Mouse (Mus musculus) liver, embryonic 12.5 days (tissue): ENCODE data around the gene Ptprn2. TPM values are rescaled to one million over a fixed set of nuclear protein-coding genes. Genes with fewer than 3 reads are reported as not detected.

Experiments used
- ATAC-seq: fragments of 200-750 bp; cut with Nextera tagmentation; 2 replicates; pipeline ENCODE4 v1.8.0; 2017; ENCODE audit warnings: moderate number of reproducible peaks, mild to moderate bottlenecking, moderate library complexity
- H3K27ac ChIP-seq: fragments of 300-500 bp; sonication (generic); 2 replicates; pipeline ENCODE4 v1.5.1; 2016; ENCODE audit warnings: mild to moderate bottlenecking
- H3K27me3 ChIP-seq: fragments of 300-500 bp; sonication (generic); replicated peaks from 2 replicates; pipeline ENCODE4 v1.6.1; 2016; ENCODE audit warnings: mild to moderate bottlenecking, moderate library complexity
- H3K36me3 ChIP-seq: fragments of 300-500 bp; sonication (generic); 2 replicates; pipeline ENCODE4 v1.6.1; 2016; ENCODE audit warnings: mild to moderate bottlenecking, moderate library complexity
- H3K4me1 ChIP-seq: fragments of 300-500 bp; sonication (generic); 2 replicates; pipeline ENCODE4 v1.6.1; 2016
- H3K4me2 ChIP-seq: fragments of 300-500 bp; sonication (generic); 2 replicates; pipeline ENCODE4 v1.6.1; 2016; ENCODE audit warnings: mild to moderate bottlenecking, moderate library complexity
- H3K4me3 ChIP-seq: fragments of 300-500 bp; sonication (generic); 2 replicates; pipeline ENCODE4 v1.5.1; 2016; ENCODE audit warnings: mild to moderate bottlenecking, moderate library complexity
- H3K9ac ChIP-seq: fragments of 300-500 bp; sonication (generic); 2 replicates; pipeline ENCODE4 v1.6.1; 2016; ENCODE audit warnings: mild to moderate bottlenecking, moderate library complexity
- H3K9me3 ChIP-seq: fragments of 300-500 bp; sonication (generic); replicated peaks from 2 replicates; pipeline ENCODE4 v1.6.1; 2016; ENCODE audit warnings: mild to moderate bottlenecking, moderate library complexity
- WGBS: fragments of 180-500 bp; shearing (Covaris S2); methylation state at CpG from one replicate; pipeline ENCODE4 v1.1.7; 2016; ENCODE audit not compliant: insufficient replicate concordance; 5-methylcytosine and 5-hydroxymethylcytosine counted together
- polyA plus RNA-seq: library from polyadenylated mRNA; unstranded; fragments of >200 nt; fragmentation: Nextera tagmentation; extraction: Ambion mirVana; gene quantifications from 2 replicates; pipeline ENCODE4 v1.2.1, GENCODE M21; 2016

The Ptprn2 gene
- polyA plus RNA-seq, 1 experiment from 2014 or later, result not detected

DNA sequence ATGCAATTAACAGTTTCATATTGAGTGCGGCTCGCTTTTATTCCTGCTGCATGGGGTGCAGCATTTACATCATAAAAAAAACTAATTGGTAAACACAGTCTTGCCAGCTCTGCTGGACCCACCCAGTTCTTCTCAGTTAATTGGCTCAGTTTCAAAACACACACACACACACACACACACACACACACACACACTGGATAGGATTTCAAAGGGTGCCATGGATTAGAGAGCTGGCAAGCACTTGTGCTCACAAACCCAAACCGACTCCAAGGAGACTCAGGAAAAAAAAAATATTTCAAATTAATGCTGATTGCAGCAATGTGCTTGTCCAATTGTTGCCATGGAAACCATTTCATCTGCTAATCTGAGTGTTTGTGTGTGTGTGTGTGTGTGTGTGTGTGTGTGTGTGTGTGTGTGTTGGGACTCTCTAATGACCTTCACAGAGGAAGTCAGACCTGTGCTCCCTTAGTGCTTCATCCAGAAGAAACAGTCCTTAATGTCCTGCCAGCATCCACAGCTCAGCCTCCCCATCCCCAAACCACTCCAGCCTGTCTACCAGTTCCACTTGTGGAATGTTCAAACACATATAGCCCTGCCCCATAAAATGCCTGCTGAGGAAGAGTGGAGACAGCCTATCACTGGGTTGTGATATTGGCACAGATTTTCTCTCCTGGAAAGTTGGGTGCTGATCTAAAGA lies 452.8 kb downstream of the Ptprn2 start:
- no peaks in the 10 kb centered on the region for H3K9me3 ChIP-seq
- H3K4me1 ChIP-seq, result no peaks in the 10 kb centered on the region
- H3K27me3 ChIP-seq, result no peaks in the 10 kb centered on the region
- no peaks in the 10 kb centered on the region for H3K36me3 ChIP-seq
- H3K9ac ChIP-seq, result no peak overlapping the region
- H3K27ac ChIP-seq, result no peak overlapping the region
- ATAC-seq, result no peak
- 52% methylated on average over 3 of the region's 3 CpGs for WGBS
- H3K4me2 ChIP-seq, result no peak overlapping the region
- no peak overlapping the region for H3K4me3 ChIP-seq

DNA sequence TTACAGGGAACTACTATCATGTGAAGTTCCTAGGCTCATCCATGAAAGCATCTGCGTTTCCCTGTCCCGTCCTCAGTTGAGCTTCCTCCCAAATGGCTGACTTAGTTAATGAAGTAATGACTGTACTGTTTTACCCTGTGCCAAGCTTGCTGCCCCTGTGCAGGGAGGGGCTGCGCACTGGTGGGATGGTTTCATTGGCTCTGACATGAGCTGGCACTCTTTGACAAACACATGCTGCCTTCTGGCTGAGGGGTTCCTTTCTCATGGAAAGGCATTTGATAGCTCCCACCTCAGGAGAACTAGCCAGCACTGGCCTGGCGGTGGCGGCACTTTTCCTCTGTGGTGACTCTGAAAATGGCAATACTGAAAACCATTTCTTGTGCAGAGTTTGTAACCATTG lies 458.4 kb downstream of the Ptprn2 start:
- no peak overlapping the region for H3K4me3 ChIP-seq
- H3K36me3 ChIP-seq, result no peaks in the 10 kb centered on the region
- H3K27me3 ChIP-seq, result no peaks in the 10 kb centered on the region
- 77% methylated on average over 5 of the region's 5 CpGs for WGBS
- H3K9ac ChIP-seq, result no peak overlapping the region
- ATAC-seq, result no peak
- H3K9me3 ChIP-seq, result no peaks in the 10 kb centered on the region
- H3K4me1 ChIP-seq, result no peaks in the 10 kb centered on the region
- no peak overlapping the region for H3K27ac ChIP-seq
- no peak overlapping the region for H3K4me2 ChIP-seq

DNA sequence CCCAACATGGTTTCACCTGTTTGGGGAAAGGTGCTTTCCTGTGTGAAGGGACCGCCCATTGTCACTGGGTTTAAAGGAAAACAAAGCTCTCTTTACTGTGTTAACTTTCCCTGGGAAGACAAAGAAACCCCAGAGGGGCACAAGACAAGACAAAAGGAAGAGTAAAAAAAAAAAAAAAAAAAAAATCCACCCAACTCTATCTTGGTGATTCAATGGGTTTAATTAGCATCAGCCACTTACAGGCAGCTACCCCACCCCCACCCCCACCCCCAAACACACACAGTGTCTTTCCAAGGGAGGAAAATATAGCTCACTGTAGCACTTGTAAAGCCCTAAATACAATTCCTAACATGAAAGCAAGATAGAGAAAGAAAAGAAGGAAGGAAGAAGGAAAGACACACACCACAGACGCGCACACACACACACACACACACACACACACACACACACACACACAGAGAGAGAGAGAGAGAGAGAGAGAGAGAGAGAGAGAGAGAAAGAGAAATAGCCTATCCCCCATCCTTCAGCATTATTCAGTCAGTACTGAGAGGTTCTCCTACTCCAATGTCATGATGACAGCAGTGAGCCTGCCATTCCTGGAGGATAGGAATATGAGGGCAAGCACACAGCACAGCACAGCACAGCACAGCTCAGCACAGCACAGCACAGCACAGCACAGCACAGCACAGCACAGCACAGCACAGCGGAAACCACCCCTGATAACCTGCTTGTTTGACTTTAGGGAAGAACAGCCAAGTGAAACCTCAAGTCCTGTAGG lies 462.8 kb downstream of the Ptprn2 start:
- Histone ChIP-seq H3K4me2 (no peak overlapping the region), H3K36me3 (no peaks in the 10 kb centered on the region), H3K9me3 (no peaks in the 10 kb centered on the region), H3K27ac (no peak overlapping the region), H3K9ac (no peak overlapping the region), H3K4me1 (no peaks in the 10 kb centered on the region), H3K4me3 (no peak overlapping the region), H3K27me3 (no peaks in the 10 kb centered on the region)
- ATAC-seq, result no peak
- WGBS, result 54% methylated on average over 4 of the region's 4 CpGs

DNA sequence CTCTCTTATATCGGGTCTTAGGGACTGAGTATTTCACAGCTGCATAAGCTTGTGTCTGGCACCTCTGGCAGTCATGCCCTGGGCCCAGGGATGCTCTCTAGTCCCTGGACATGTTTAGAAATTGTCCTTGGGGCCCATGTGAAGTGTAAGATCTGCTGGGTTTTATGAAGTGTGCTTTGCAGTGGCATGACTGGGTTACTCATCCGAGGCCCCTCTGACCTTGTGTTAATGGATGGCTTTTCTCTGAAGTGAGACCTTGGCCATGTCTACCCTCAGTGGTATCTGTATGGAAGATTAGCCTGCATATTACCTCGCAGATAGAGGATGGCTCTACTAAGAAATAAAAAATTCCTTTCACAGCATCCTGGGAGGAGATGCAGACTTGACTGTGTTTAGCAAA lies 464.2 kb downstream of the Ptprn2 start:
- WGBS, result 49% methylated on average over 3 of the region's 3 CpGs
- no peak overlapping the region for H3K4me3 ChIP-seq
- H3K9me3 ChIP-seq, result no peaks in the 10 kb centered on the region
- H3K27me3 ChIP-seq, result no peaks in the 10 kb centered on the region
- no peaks in the 10 kb centered on the region for H3K4me1 ChIP-seq
- no peaks in the 10 kb centered on the region for H3K36me3 ChIP-seq
- no peak overlapping the region for H3K4me2 ChIP-seq
- H3K9ac ChIP-seq, result no peak overlapping the region
- no peak for ATAC-seq
- H3K27ac ChIP-seq, result no peak overlapping the region

DNA sequence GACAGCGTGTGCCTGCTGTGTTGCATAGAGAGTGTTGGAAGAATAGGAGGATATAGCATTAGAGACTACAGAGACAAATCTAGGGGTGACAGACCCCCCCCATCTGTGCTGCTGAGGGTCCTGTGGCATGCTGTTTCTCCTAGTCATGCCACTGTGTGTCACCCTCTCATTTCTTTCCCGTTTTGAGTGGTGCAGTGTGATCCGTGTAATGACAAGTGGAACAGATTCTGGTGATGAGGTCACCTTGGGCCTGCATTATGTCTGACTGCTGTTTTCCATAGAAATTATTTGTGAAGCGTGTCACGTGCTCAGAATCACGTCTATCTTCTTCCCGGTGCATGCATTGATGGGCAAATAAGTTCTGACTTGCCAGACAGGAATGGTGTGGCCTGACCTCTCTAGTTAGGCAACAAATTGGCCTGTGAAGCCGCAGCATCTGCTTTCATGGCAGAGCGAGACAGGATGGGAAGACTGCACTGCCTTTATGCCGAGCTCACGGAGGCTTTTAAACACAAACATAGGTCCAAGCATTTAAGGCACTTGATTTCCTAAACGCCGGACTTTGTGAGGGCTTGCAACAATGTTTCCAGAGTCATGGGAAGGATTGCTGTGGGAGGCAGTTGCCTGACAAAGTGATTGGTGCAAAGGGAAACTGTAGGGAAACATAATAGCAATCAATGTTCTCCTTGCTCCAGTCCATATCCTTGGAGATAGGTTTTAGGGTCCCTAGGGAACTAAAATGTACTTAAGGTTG lies 467.1 kb downstream of the Ptprn2 start:
- no peaks in the 10 kb centered on the region for H3K36me3 ChIP-seq
- no peaks in the 10 kb centered on the region for H3K9me3 ChIP-seq
- H3K4me1 ChIP-seq, result no peaks in the 10 kb centered on the region
- no peak for ATAC-seq
- H3K27me3 ChIP-seq, result no peaks in the 10 kb centered on the region
- no peak overlapping the region for H3K9ac ChIP-seq
- H3K4me2 ChIP-seq, result no peak overlapping the region
- WGBS, result 69% methylated on average over 13 of the region's 13 CpGs
- no peak overlapping the region for H3K4me3 ChIP-seq
- H3K27ac ChIP-seq, result no peak overlapping the region

DNA sequence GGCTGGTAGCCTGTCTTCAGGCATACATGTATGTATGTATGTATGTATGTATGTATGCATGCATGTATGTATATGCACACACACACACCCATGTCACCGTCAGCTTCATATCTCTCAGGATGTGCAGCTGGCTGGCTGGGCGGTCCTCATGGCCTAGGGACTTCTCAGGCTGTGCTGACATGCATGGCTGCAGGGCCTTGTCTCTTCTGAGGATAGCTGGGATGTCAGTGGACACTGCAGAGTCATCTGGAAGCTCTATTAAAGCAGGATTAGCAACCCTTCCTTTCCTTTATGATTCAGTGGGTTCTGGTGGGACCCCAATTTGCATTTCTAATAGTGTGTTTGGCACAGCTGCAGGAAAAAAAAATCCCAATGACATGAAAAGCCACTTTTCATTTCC lies 473.6 kb downstream of the Ptprn2 start:
- no peak overlapping the region for H3K27ac ChIP-seq
- no peak overlapping the region for H3K4me2 ChIP-seq
- no peaks in the 10 kb centered on the region for H3K9me3 ChIP-seq
- H3K9ac ChIP-seq, result no peak overlapping the region
- no peak for ATAC-seq
- H3K27me3 ChIP-seq, result no peaks in the 10 kb centered on the region
- no peaks in the 10 kb centered on the region for H3K36me3 ChIP-seq
- WGBS, result 58% methylated on average over 2 of the region's 2 CpGs
- H3K4me3 ChIP-seq, result no peak overlapping the region
- H3K4me1 ChIP-seq, result no peaks in the 10 kb centered on the region

DNA sequence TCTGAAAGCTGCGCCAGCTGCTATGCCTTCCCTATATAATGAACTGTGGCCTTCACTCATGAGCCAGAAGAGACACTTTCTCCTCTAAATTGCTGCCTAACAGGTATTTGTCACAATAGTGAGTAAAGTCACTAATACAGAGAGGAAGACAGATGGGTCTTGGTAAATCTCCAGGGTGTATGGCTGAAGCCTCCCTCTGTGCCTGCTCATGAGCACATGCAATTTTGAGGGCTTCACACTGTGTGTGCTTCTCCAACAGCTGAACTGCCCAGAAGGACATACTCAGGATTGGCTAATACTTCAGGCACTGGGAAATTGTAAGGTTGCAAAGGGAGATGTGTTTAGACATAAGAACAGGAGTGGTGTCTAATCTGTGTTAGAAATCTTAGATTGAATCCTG lies 478.4 kb downstream of the Ptprn2 start:
- Histone ChIP-seq H3K27me3 (no peaks in the 10 kb centered on the region), H3K4me3 (no peak overlapping the region), H3K36me3 (no peaks in the 10 kb centered on the region), H3K4me1 (no peaks in the 10 kb centered on the region), H3K4me2 (no peak overlapping the region), H3K9me3 (no peaks in the 10 kb centered on the region), H3K9ac (no peak overlapping the region), H3K27ac (no peak overlapping the region)
- no peak for ATAC-seq
- WGBS, result 68% methylated on average over 1 of the region's 1 CpGs

DNA sequence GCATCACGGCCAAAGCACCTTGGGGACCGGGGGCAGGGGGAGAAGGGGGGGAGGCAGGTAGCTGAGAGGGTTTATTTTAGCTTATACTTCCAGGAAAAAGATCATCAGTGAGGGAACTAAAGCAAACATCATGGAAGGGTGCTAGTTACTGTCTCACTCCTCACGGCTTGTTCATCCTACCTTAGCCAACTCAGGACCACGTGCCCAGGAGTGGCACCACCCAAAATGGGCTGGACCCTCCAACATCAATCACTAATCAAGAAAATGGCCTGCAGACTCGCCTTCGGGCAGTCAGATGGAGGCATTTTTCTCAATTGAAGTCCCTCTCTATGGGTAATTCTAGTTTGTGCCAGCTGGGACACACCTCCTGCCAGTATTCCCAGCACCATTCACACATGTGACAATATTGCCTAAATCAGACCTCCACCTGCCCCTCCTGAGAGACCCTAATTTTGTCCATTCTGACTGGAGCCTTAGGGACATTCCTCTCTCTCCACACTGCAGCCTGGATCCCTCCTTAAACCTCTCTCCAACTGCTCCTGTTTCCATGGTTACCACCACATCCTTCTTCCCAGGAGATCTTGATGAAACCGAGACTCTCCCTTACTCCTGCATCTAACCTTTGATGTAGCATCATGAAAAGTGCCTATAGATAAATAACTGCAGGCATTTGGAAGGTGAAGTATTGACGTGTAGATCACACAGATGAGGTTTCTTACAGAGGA lies 482.9 kb downstream of the Ptprn2 start:
- no peak for ATAC-seq
- H3K4me1 ChIP-seq, result no peaks in the 10 kb centered on the region

DNA sequence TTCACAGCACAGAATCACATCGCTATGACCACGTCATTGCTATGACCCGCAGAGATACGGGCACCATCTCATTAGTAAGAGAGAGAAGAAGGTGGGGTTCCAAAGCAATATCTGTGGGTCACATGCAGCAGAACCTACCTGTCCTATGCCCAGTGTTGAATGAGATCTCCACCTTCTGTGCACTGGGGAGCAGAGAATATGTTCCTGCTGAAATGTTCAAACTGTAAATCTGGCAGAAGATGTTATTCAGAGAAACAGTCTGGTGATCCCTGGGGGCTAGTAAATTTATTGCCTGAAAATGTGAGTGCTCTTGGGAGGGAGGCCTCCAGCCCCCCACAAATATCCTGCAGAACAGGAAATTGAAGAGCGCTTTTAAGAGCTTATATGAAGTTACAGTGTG lies 490.0 kb downstream of the Ptprn2 start:
- Histone ChIP-seq H3K9ac (no peak overlapping the region), H3K4me2 (no peak overlapping the region), H3K4me1 (no peaks in the 10 kb centered on the region), H3K36me3 (no peaks in the 10 kb centered on the region), H3K27ac (no peak overlapping the region), H3K27me3 (no peaks in the 10 kb centered on the region), H3K4me3 (no peak overlapping the region), H3K9me3 (no peaks in the 10 kb centered on the region)
- no peak for ATAC-seq
- WGBS, result 70% methylated on average over 5 of the region's 5 CpGs

More for the DNA sequence above, 482.9 kb downstream of the Ptprn2 start:
- H3K9me3 ChIP-seq, result no peaks in the 10 kb centered on the region
- no peak overlapping the region for H3K9ac ChIP-seq
- no peaks in the 10 kb centered on the region for H3K36me3 ChIP-seq
- 51% methylated on average over 8 of the region's 8 CpGs for WGBS
- H3K4me3 ChIP-seq, result no peak overlapping the region
- H3K27me3 ChIP-seq, result no peaks in the 10 kb centered on the region
- H3K4me2 ChIP-seq, result no peak overlapping the region
- H3K27ac ChIP-seq, result no peak overlapping the region

DNA sequence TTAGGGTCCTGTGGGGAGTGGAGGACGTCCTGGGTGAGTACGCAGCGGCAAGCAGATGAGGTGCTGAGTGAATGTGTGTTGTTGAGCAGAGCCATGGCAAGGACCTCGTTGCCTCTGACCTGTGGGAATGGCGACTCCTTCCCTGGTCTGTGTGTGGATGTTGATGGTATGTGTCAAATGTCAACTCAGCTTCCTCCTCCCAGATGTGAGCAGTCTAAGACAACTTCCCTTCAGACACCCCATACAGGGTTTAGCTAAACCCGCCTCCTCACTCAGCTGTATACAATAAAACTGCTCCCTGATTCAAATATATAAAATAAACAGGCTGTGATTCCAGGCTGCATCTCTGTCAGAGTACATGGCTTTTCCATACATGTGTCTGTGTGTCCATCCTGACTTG lies 491.5 kb downstream of the Ptprn2 start:
- Histone ChIP-seq H3K4me1 (no peaks in the 10 kb centered on the region), H3K9ac (no peak overlapping the region), H3K9me3 (no peaks in the 10 kb centered on the region), H3K27me3 (no peaks in the 10 kb centered on the region), H3K4me3 (no peak overlapping the region), H3K4me2 (no peak overlapping the region), H3K27ac (no peak overlapping the region), H3K36me3 (no peaks in the 10 kb centered on the region)
- 55% methylated on average over 6 of the region's 6 CpGs for WGBS
- no peak for ATAC-seq

DNA sequence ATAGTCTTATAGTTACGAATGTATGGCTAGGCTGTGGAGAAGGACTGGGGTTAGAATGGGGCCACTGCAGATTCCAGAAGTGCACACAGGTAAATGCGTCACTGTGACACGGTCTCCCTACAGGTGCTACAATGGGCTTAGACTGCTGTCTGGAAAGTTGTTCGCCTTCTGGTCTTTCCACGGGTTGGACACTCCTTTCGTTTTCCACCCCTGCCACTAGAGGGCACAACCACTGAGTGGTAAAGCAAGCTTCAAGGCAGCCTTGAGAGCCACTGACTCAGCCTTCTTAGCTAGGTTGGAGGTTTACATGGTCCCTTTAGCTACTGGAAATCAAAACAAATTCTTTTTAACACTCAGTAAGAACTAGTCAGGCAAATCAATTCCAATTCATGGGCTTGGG lies 492.7 kb downstream of the Ptprn2 start:
- no peaks in the 10 kb centered on the region for H3K9me3 ChIP-seq
- no peaks in the 10 kb centered on the region for H3K4me1 ChIP-seq
- ATAC-seq, result no peak
- no peak overlapping the region for H3K27ac ChIP-seq
- no peak overlapping the region for H3K4me2 ChIP-seq
- no peak overlapping the region for H3K4me3 ChIP-seq
- H3K36me3 ChIP-seq, result no peaks in the 10 kb centered on the region
- H3K27me3 ChIP-seq, result no peaks in the 10 kb centered on the region
- WGBS, result 71% methylated on average over 6 of the region's 6 CpGs
- H3K9ac ChIP-seq, result no peak overlapping the region

DNA sequence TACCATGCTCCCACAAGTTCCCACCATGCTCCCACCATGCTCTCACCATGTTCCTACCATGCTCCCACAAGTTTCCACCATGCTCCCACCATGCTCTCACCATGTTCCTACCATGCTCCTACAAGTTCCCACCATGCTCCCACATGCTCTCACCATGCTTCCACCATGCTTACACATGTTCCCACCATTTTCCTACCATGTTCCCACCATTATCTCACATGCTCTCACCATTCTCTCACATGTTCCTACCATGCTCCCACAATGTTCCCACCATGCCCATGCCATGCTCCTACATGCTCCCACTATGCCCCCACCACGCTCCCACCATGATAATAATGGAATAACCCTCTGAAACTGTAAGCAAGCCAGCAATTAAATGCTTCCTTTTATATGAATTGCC lies 495.8 kb downstream of the Ptprn2 start:
- WGBS, result 47% methylated on average over 1 of the region's 1 CpGs
- Histone ChIP-seq H3K4me1 (no peaks in the 10 kb centered on the region), H3K4me2 (no peak overlapping the region), H3K4me3 (no peak overlapping the region), H3K27me3 (no peaks in the 10 kb centered on the region), H3K9ac (no peak overlapping the region), H3K36me3 (no peaks in the 10 kb centered on the region), H3K27ac (no peak overlapping the region), H3K9me3 (no peaks in the 10 kb centered on the region)
- ATAC-seq, result no peak
